Mouse (Mus musculus) hindbrain, embryonic 16.5 days (tissue): ENCODE measurements around the gene Ddx39. TPM values are rescaled to one million over a fixed set of nuclear protein-coding genes. Genes with fewer than 3 reads are reported as not detected.

Experiments used
- ATAC-seq: fragments of 200-750 bp; cut with Nextera tagmentation; 2 replicates; pipeline ENCODE4 v1.8.0; 2017; ENCODE audit warnings: moderate TSS enrichment, moderate library complexity
- H3K27ac ChIP-seq: fragments of 300-500 bp; sonication (generic); 2 replicates; pipeline ENCODE4 v1.5.1; 2014; ENCODE audit warnings: low read depth, mild to moderate bottlenecking, control low read depth, low read length, moderate library complexity
- H3K27me3 ChIP-seq: fragments of 300-500 bp; sonication (generic); replicated peaks from 2 replicates; pipeline ENCODE4 v1.6.1; 2014; ENCODE audit warnings: low read length; ENCODE audit not compliant: control insufficient read depth, insufficient read depth
- H3K36me3 ChIP-seq: fragments of 300-500 bp; sonication (generic); 2 replicates; pipeline ENCODE4 v1.6.1; 2014; ENCODE audit warnings: mild to moderate bottlenecking, low read length, moderate library complexity, mixed read lengths; ENCODE audit not compliant: control insufficient read depth, insufficient read depth
- H3K4me1 ChIP-seq: fragments of 300-500 bp; sonication (generic); 2 replicates; pipeline ENCODE4 v1.6.1; 2014; ENCODE audit warnings: low read depth, low read length; ENCODE audit not compliant: control insufficient read depth, insufficient read depth
- H3K4me2 ChIP-seq: fragments of 300-500 bp; sonication (generic); 2 replicates; pipeline ENCODE4 v1.6.1; 2014; ENCODE audit warnings: mild to moderate bottlenecking, low read length, control low read depth, moderate library complexity
- H3K4me3 ChIP-seq: fragments of 300-500 bp; sonication (generic); 2 replicates; pipeline ENCODE4 v1.5.1; 2014; ENCODE audit warnings: mild to moderate bottlenecking, low read length, control low read depth, moderate library complexity
- H3K9ac ChIP-seq: fragments of 300-500 bp; sonication (generic); 2 replicates; pipeline ENCODE4 v1.6.1; 2014; ENCODE audit warnings: low read depth, mild to moderate bottlenecking, control low read depth, low read length, moderate library complexity
- H3K9me3 ChIP-seq: fragments of 300-500 bp; sonication (generic); 2 replicates; pipeline ENCODE4 v1.6.1; 2014; ENCODE audit warnings: mild to moderate bottlenecking, low read length, moderate library complexity; ENCODE audit not compliant: control insufficient read depth
- WGBS: fragments of 180-500 bp; shearing (Covaris S2); extraction: QIAGEN DNeasy Blood & Tissue Kit; methylation state at CpG from one replicate; pipeline ENCODE4 v1.1.7; 2014; 5-methylcytosine and 5-hydroxymethylcytosine counted together
- polyA plus RNA-seq: library from polyadenylated mRNA; unstranded; fragments of >200 nt; fragmentation: Nextera tagmentation; extraction: Ambion mirVana; gene quantifications from 2 replicates; pipeline ENCODE4 v1.2.1, GENCODE M21; 2015

Gene Ddx39
- polyA plus RNA-seq, 1 experiment from 2014 or later, result 92.6 TPM

DNA sequence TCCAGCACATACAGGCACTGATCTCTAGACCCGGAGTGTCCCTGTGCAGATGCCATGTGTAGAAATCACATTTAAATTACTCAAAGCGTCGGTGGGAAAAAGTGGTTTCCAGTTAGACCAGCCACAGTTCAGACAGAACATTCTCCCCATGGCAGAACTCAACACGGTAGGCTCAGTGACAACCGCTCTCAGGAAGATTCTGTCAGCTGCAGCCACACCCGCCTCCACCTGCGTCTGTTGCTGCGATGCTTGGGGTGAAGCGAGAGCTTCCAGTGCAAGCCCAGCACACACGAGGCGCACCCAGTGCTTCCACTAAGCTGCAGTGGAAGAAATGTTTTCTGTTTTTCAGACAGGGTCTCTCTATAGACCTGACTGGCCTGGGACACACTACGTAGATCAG, 35.1 kb upstream of the Ddx39 start:
- H3K9me3 ChIP-seq, result no peaks in the 10 kb centered on the region
- H3K36me3 ChIP-seq, result peaks cover 50% of the 10 kb centered on the region
- H3K4me3 ChIP-seq, result no peak overlapping the region
- no peak for ATAC-seq
- WGBS, result 97% methylated on average over 12 of the region's 12 CpGs
- no peak overlapping the region for H3K4me2 ChIP-seq
- H3K4me1 ChIP-seq, result no peaks in the 10 kb centered on the region
- H3K27me3 ChIP-seq, result no peaks in the 10 kb centered on the region
- no peak overlapping the region for H3K9ac ChIP-seq
- H3K27ac ChIP-seq, result no peak overlapping the region

DNA sequence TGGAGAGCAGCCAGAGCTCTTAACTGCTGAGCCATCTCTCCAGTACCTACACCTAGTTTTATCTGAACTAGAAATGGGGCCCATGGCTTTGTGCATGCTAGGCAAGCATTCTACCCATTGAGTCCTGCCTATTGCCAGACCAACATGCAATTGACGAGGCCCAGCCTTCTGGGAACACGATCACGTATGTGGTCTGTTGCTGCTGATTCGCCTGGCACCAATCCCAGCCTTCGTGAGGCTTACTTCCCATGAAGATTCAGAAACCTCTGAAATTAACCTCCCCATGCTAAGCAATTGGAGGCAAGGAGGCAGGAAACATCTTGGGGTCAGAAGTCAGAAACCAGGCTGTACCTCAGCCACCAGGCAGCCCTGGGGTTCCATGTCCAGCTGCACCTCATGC, 34.4 kb upstream of the Ddx39 start:
- Histone ChIP-seq H3K9ac (no peak overlapping the region), H3K27ac (no peak overlapping the region), H3K27me3 (no peaks in the 10 kb centered on the region), H3K36me3 (peaks cover 56% of the 10 kb centered on the region), H3K4me1 (no peaks in the 10 kb centered on the region), H3K9me3 (no peaks in the 10 kb centered on the region), H3K4me3 (no peak overlapping the region), H3K4me2 (no peak overlapping the region)
- ATAC-seq, result no peak
- WGBS, result 88% methylated on average over 5 of the region's 5 CpGs

DNA sequence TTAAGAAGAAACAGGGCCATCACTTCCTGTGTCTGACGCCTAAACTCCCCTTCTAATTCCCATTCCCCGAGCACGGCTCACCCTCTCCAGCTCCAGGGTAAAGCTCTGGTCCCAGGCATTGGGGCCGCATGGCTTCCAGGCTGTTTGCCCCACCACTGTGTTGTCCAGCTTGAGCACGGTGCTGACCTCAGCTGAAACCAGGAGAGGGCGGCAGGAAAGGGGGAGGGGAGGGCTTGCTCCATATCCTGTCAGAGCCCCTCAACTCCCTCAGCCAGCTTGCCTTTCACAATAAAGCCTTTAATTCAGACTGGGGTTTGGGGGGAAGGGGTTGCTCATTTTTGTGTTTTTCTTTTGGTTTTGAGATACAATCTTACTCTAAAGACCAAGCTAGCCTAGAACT, 33.9 kb upstream of the Ddx39 start:
- ATAC-seq, result no peak
- Histone ChIP-seq H3K4me1 (no peaks in the 10 kb centered on the region), H3K4me2 (no peak overlapping the region), H3K27ac (no peak overlapping the region), H3K36me3 (peaks cover 55% of the 10 kb centered on the region), H3K9ac (no peak overlapping the region), H3K4me3 (no peak overlapping the region), H3K27me3 (no peaks in the 10 kb centered on the region), H3K9me3 (no peaks in the 10 kb centered on the region)
- 39% methylated on average over 6 of the region's 6 CpGs for WGBS

DNA sequence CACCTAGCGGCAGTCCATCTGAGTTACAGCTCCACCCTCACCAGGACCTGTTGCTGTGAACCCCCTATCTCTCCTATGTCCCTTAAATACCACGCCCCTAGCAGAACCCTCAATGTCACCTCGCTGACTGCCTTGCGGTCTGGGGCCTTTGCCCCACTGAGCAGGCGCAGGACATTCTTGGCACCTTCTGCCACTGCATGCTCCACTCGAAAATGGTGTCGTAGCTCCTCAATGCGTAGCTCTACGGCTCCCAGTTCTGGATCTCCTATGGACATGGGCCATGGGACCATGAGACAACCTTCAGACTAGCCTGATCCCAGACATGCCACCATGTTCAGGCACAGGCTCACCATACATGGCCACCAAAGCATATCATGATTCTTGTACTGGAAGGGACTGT, 30.5 kb upstream of the Ddx39 start:
- H3K36me3 ChIP-seq, result peaks cover 37% of the 10 kb centered on the region
- WGBS, result 93% methylated on average over 9 of the region's 9 CpGs

DNA sequence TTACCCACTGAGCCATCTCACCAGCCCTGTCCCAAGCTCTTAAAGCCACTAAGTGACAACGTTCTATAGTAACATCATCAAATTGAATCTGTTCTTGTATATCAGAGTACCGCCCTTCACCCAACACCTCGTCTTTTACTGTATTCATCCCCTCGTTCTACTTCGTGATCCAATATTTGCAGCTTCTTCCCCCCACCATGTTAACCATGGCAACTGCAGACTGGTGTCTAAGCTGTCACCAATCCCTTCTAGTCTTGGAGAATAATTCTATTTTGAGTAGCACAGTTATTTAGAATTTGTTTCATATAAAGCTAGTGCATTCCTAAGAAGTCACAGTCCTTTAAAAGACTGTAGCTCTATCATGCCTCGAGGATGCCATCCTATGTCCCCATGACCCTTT, 25.7 kb upstream of the Ddx39 start:
- Histone ChIP-seq H3K27ac (no peak overlapping the region), H3K4me1 (no peaks in the 10 kb centered on the region), H3K4me3 (no peak overlapping the region), H3K27me3 (no peaks in the 10 kb centered on the region), H3K9ac (no peak overlapping the region), H3K36me3 (peaks cover 40% of the 10 kb centered on the region), H3K4me2 (no peak overlapping the region), H3K9me3 (no peaks in the 10 kb centered on the region)
- WGBS, result 91% methylated on average over 6 of the region's 6 CpGs
- ATAC-seq, result no peak

More for the DNA sequence above, 30.5 kb upstream of the Ddx39 start:
- no peaks in the 10 kb centered on the region for H3K9me3 ChIP-seq
- no peaks in the 10 kb centered on the region for H3K27me3 ChIP-seq
- ATAC-seq, result no peak
- no peak overlapping the region for H3K4me3 ChIP-seq
- H3K27ac ChIP-seq, result no peak overlapping the region
- no peak overlapping the region for H3K4me2 ChIP-seq
- no peaks in the 10 kb centered on the region for H3K4me1 ChIP-seq
- H3K9ac ChIP-seq, result no peak overlapping the region

DNA sequence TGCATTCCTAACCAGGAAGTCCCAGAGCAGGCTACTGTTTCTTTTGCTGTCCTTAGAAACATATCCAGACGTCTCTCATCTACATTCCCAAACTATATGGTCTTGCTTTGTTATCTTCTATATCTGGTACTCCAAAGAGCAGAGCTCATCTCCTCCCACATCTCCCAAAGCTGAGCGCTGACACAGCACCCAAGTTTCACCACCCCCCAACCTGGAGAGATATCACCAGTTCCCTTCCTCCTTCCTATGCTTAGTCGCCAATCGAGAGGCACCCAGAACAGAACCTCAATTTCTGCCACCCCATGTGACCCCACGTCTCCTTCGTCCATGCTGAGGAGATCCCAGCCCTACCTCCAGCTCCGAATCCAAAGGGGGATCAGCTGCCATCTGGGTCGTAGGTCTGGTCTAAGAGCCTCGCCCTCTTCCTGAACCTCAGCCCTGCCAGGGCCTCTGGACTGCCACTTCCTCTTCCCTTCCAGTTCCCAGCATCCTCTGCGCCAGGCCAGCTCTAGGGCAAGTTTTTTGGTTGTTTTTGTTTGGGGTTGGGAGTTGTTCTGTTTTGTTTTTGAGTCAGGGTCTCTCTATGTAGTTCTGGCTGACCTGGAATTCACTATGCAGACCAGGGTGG, 21.3 kb upstream of the Ddx39 start:
- Histone ChIP-seq H3K9me3 (no peaks in the 10 kb centered on the region), H3K36me3 (peaks cover 25% of the 10 kb centered on the region), H3K27me3 (no peaks in the 10 kb centered on the region), H3K4me1 (peaks cover 14% of the 10 kb centered on the region), H3K4me3 (no peak overlapping the region), H3K27ac (no peak overlapping the region), H3K9ac (no peak overlapping the region), H3K4me2 (no peak overlapping the region)
- 88% methylated on average over 10 of the region's 10 CpGs for WGBS
- no peak for ATAC-seq

DNA sequence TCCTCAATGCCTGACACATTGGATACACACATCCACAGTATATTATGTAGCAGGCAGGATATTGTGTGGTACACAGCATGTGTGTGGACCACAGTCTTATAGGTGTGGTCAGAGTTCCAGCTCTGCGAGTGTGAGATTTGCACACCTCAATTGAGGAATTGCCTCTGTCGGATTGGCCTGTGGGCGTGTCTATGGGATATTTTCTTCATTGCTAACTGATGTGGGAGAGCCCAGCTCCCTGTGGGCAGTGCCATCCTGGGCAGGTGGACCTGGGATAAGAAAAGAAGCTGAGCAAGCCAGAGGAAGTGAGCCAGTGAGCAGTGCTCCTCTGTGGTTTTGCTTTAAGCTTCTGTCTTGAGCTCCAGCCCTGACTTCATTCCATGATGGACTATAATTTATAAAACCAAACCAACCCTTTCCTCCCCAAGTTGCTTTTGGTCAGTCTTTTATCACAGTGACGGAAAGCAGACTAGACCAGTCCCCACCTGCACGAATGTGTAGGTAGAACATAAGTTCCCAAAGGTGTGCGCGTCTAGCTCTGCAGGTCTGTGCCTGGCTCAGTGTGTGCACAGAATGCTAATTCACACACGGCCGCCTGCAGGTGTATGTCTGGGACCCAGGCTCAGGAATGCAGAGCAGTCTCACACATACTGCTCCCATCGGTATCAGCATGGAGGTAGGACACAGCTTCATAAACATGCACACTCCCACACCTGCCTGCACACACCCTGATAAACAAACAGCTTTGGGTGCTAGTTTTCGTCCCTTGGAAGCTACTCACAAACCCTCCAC, 20.4 kb upstream of the Ddx39 start:
- Histone ChIP-seq H3K4me3 (no peak overlapping the region), H3K36me3 (peaks cover 25% of the 10 kb centered on the region), H3K4me2 (no peak overlapping the region), H3K27ac (no peak overlapping the region), H3K9ac (no peak overlapping the region), H3K4me1 (peaks cover 17% of the 10 kb centered on the region), H3K27me3 (no peaks in the 10 kb centered on the region), H3K9me3 (no peaks in the 10 kb centered on the region)
- ATAC-seq, result no peak
- 85% methylated on average over 11 of the region's 11 CpGs for WGBS

DNA sequence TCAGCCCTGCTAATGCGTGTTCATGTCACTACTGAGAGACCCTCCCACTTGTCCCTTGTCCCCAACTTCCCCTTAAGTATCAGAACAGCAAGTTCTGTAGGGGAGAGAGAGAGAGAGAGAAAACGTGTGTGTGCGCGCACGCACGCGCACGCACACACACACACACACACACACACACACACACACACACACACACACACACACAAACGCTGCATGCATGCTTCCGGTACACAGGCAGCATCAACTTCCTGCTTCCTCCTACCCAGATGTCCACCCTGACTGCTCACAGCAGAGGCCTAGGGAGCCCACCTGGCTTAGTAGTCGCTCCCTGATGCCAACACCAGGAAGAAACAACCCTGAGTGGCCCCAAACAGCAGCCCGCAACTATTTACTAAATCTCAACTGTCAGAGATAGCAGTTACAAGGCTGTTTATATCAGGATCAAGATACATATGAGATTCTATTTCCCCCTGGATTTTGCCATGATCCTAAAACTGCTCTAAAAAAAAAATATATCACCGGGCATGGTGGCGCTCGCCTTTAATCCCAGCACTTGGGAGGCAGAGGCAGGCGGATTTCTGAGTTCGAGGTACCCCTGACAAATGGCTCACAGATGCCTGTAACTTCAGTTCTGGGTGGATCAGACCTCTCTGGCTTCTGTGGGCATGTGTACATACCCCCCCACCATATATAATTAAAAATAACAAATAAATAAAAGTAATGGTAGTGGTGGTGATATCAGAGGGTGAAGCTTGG, 19.4 kb upstream of the Ddx39 start:
- ATAC-seq, result no peak
- WGBS, result 69% methylated on average over 17 of the region's 17 CpGs
- H3K9ac ChIP-seq, result no peak overlapping the region

More for the DNA sequence above, 19.4 kb upstream of the Ddx39 start:
- H3K9me3 ChIP-seq, result no peaks in the 10 kb centered on the region
- no peak overlapping the region for H3K4me2 ChIP-seq
- H3K27me3 ChIP-seq, result no peaks in the 10 kb centered on the region
- H3K4me1 ChIP-seq, result peaks cover 21% of the 10 kb centered on the region
- peaks cover 21% of the 10 kb centered on the region for H3K36me3 ChIP-seq
- no peak overlapping the region for H3K27ac ChIP-seq
- no peak overlapping the region for H3K4me3 ChIP-seq
